Mouse (Mus musculus): ENCODE measurements around the gene Gmppb.
"Not testable (repeated sequence)": the region's sequence is repeated elsewhere in the genome, so short reads cannot be mapped to it uniquely, and the experiment has no call there.

Gmppb gene

DNA sequence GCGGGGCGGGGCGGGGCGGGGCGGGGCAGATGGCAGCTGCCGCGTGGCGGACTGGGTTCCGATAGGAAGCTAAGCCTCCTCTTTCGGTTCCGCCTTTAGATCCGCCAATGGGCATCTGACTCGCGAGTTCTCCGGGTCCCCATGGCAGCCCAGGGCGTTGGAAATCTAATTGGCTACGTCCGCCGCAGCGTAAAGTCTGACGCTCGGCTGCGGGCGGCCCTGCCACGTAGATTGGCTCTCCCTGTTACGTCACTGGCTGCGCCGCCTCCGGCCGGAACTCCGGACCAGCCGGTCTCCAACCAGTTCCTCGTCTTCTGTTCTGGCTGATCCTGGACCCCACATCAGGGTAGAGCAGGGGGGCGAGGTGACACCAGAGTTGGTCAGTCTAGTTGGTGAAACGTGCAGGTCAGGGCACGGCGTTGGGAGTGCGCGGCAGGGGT lies at the start of gene Gmppb:
Gene Gmppb (plus strand): TSS at position 227 of the 440 bp plus-strand sequence.
- DNase-seq (ENCODE audit: extremely low read depth, low read depth), result peak; percentile 96

DNA sequence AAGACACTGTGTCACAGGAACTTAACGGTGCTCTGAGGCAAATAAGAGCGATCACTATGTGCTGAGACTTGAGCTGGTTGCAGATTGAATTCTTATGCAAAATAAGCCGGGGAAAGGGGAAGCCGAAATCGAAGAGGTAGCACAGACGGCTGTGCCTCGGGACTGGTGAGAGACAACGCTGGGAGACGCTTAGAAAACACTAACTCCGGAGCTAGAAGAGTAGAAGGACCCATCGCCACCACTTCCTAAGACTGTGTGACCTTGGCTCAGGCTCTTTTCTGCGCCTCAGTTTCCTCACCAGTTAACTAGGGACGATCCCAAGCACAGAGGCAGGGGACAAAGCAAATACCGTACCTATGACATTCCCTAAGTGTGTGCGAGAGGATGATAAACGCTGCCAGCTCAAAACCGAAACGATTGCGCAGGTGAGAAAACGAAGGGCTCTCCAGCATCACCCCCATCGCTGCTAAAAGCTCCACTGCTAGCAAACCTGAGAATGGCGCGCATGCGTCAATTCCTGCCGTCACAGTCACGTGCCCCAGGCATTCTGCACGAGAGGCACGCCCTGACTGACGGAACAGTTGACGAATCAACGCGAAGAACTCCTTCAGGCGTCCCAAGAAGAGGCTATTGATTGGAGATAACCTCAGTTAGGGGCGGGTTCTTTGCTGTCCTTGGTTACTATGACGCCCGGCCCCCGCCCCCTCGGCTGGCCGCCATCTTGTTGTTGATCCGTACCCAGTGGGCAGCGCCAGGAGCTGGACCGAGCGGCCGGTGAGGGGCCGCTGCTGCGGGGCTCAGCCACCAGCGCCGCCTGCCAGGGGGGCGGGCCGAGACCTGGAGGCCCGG lies 46.9 kb upstream of the Gmppb start, which contains the start of gene Ip6k1:
Gene Ip6k1 (plus strand): TSS at position 580 of the 849 bp plus-strand sequence.
- peak; percentile 99 for DNase-seq (ENCODE audit: extremely low read depth, low read depth)

DNA sequence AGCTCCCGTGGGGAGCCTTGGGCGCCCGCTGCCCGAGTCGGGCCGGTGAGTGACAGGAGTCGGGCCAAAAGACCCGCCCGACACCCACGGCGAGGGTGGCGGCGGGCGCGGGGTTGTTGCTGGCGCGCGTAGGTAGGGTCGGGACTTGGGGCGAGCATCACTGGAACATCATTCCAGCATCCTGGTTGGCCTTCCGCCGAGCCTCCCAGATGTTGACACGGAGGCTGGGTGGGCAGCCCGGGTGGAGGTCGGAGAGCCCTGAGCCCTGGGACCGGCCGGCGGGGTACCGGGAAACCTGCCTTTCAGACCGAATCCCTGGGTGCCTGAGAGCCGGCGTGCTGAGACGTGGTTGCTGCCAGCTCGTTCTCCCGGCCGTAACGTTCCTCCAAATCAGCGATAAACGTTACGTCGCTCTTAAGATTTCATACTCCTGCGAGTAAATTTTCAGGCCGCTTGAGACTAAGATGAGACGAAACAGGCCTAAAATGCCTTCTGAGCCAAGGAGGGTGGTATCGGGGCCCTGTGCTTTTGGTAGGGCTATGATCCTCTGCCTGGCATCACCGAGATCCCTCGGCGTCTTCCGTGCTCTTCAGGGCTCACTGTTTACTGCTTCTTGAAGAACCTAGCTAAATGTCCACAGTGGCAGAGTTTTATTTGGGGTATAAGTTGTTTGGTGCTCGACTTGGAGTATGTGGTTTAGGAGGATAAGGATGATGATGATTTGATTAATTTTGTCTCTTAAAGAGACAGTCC lies 46.1 kb upstream of the Gmppb start:
- no peak for DNase-seq (ENCODE audit: extremely low read depth, low read depth)

DNA sequence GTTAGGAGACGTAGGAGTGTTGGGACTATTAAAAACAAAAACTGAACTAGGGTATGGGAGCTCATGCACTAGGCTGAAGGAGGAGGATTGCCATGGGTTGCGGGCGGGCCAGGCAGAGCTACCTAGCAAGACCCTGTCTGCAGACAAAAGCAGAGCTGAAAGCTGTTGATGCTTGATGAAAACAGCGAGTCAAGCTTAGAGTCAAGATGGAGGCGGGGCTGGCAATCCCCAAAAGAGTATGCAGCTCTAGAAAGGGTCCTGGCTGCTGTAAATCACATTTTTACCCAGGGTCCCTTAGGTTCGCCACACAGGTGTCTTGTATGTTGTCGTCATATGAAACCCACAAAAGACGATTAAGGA lies 45.5 kb upstream of the Gmppb start:
- no peak for DNase-seq (ENCODE audit: extremely low read depth, low read depth)

DNA sequence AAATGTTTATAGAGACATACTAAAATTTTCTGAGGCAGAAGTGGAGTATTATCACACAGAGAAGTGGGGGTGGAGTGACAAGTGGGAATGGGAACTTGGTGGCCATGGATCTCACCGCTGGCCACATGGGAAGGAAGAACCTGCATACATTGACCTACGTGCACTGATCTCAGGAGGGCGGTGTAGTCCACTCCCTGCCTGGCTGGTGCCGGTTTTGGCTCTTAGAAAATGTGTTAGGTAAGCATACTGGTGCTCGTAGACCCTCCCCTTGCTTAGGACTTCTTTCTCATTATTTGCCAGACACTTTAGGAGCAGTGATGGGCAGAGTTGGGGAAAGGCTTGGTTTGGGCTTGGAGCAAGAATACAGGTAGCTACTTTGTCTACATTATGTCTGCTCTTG lies 41.0 kb upstream of the Gmppb start:
- no peak for DNase-seq (ENCODE audit: extremely low read depth, low read depth)

DNA sequence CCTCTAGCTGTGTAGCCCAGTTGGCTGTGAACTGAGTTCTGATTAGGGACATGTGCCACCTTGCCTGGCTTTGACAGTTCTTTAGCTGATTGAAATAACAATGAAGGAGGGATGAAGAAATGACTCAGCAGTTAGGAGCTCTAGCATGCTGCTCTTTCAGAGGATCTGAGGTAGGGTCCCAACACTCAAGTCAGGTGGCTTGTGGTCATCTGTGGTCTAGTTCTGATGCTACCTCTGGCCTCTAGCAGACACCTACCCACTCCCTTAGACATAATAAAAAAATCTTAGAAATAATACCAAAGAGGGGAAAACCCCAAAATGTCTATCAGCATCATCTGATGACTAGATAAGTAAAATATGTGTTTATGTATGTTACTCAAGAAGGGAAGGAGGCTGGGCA lies 38.7 kb upstream of the Gmppb start:
- no peak for DNase-seq (ENCODE audit: extremely low read depth, low read depth)

DNA sequence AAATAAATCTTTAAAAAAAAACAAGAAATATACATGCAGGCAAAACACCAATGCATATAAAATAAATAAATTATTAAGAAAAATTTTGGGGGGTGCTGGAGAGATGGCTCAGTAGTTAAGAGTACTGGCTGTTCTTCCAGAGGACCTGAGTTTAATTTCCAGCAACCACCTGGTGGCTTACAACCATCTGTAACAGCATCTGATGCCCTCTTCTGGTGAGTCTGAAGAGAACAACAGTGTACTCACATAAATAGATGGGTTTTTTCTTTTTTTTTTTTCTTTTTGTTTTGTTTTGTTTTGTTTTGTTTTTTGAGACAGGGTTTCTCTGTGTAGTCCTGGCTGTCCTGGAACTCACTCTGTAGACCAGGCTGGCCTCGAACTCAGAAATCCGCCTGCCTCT lies 35.5 kb upstream of the Gmppb start:
- DNase-seq (ENCODE audit: extremely low read depth, low read depth), result not testable (repeated sequence)

DNA sequence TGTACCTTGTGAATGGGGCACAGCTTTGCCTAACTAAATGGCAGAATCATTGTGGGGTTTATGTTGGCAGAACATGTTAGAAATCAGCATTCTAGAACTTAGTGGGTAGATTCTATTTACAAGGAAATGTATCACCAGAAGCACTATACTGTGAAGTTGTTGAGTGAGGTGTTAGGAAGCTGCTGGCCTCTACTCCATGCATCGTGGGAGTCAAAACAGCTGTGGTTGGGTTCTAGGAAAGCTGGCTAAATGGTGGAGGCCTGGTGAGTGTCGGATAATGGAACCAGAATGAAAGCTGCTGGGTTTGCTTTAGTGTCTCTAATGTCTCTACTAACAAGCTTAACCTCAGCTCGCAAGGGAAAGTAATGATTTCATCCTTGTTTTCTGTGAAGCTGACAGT lies 31.9 kb upstream of the Gmppb start:
- no peak for DNase-seq (ENCODE audit: extremely low read depth, low read depth)

DNA sequence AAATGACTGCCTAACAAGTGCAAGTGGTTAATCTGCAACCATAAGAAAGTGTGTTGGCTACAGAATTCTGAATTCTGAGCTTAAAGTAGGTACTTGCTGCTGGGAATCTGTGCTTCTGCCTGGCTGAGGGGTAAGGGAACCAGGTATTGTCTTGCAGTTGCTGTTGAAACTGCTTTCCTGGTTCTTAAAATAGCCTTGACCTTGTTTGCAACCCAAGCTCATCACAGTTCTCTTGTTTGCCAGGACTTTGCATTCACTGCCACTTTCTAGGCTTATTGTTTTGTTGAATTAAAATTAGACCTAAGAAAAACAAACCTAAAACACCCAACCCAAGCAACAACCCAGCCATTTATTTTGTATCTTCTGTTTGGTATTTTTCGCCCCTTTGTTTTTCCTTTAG lies 28.3 kb upstream of the Gmppb start:
- no peak for DNase-seq (ENCODE audit: extremely low read depth, low read depth)

DNA sequence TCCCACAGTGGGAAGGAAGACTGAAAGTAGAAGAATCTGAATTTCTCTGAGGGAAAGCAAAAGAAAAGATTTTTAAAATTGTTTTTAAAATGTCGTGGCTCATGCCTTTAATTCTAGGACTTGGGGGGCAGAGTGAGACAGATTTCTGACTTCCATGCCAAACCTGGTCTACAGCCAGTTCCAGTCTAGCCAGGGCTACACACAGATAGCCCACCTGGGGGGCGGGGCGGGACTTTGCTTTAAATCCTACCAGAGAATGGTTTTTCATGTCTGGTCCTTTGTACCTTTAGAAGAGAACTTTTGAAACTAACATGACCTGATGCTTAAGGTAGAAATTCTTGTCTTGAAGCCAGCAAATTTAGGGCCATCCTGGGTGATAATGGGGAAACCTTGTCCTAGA lies 25.8 kb upstream of the Gmppb start:
- DNase-seq (ENCODE audit: extremely low read depth, low read depth), result no peak

DNA sequence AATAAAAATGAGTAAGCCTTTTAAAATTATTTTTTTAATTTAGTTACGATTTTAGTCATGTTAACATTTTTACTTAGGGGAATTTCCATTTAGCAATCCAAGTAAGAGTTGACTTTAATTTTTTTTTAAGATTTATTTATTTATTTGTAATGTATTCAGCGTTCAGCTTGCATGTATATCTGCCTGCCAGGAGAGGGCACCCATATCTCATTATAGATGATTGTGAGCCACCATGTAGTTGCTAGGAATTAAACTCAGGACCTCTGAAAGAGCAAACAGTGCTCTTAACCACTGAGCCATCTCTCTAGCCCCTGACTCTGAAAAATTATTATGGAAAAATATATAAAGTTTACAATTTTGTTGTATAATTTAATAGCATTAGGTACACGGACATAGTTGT lies 22.5 kb upstream of the Gmppb start:
- DNase-seq (ENCODE audit: extremely low read depth, low read depth), result no peak

DNA sequence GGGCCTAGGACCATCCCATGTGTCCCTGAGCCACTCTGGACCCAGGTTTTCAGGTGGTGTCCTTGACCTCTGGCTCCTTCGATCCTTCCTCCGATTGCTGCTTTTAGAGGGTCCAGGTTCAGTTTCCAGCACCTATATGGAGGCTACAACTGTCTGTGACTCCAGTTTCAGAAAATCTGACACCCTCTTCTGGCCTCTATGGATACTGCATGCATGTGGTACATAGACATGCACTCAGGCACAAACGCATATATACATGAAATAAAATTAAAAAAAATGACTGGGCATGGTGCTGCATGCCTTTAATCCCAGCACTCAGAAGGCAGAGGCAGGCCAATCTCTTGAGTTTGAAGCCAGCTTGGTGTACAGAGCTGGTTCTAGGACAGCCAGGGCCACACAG lies 21.2 kb upstream of the Gmppb start:
- DNase-seq (ENCODE audit: extremely low read depth, low read depth), result no peak

DNA sequence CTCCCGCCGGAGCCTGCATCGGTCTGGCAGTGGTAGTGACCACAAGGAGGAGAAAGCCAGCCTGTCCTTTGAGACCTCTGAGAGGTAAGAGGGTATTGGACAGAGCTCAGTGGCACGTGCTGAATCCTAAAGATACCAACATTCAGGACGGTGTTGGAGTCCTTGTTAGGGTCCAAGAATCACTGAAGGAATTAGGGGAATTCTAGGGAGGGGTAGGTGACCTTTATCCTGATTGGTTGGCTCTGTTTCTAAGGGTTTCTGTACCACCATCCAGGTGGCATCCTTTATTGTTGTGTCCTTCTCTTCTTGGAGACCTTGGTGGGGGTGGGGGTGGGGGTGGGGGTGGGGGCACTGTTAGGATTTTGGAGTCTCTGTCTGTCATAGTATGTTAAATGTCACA lies 16.9 kb upstream of the Gmppb start:
- no peak for DNase-seq (ENCODE audit: extremely low read depth, low read depth)

DNA sequence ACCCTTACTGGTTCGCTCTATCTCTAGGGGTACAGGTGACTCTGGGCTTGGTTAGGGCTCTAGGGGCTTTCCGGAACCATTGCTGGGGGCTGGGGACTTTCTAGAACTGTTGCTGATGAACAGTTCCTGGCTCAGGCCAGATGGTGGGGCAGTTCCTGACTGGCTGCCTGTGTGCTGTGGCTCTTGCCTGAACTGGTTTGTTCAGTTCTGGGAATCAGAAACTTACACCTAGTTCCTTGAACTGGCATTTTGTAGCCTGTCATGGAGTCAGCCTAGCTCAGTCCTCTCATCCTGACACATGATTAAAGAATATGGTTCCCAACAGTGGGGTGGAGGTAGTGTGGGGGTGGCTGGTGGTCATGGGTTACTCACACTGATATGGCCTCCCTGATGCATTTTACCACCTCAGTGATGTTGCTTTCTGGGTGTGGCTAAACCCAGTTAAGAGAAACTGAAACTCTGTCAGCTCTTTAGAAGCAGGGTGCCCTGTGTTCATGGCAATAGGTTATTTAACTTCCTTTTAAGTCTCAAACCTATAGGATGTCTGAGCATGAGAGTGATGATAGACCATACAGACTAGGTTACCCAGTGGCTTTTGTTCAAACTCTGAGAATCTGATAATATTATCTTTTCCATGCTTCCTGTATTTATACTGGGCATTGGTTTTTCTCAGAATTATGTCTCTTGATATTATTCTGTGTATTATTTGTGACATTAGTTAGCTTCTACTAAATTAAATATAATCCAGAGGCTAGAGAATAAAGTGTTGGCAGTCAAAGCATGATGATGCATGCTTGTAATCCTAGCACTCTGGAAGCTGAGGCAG lies 13.5 kb upstream of the Gmppb start:
- peak; percentile 31 for DNase-seq (ENCODE audit: extremely low read depth, low read depth)

DNA sequence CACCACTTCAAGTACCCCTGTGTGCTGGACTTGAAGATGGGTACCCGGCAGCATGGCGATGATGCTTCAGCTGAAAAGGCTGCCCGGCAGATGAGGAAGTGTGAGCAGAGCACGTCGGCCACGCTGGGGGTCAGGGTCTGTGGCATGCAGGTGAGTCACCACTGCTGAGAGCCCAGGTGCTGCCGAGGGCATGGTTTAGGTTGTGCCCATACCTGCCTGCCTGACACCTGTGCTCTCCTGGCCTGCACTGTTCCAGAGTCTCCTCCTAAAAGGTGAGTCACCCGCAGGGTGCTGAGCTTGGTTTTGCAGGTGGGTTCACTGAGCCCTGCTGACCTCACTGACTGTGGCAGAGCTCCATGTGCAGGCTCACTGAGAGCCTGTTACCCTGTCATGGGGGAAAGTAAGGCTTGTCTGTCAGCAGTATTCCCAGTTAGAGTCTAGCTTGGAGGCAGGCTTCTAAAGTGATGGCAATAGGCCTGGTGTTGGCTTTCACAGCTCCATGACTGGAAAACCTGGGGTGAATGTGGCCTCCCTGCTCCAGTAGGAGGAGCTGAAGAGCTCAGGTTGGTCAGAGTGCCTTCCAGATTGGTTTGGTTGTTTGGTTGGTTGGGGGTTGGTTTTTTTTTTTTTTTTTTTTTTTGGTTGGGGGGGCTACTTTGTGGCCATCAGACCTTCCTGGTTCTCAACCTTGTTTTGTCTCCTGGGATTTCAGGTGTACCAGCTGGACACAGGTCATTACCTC lies 4.1 kb upstream of the Gmppb start:
- no peak for DNase-seq (ENCODE audit: extremely low read depth, low read depth)

DNA sequence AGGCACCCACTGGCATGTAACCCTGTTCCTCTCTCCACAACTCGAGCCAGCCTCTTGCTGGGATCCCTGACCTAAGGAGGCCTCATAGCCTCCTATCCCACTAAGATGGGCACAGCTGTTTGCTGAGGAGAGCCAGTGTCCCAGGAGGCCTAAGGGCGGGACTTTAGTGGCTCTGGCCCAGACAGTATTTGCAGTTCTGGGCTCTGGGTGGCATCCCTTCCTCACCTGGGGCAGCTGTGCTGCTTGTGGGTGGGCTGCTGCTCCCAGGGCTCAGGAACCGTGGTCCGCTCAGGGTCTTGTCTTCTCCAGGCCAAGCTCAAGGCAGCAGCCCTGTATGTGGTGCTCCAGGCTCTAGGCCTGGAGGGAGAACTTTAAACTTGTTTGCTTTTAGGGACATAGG lies 2.5 kb upstream of the Gmppb start:
- DNase-seq (ENCODE audit: extremely low read depth, low read depth), result no peak

DNA sequence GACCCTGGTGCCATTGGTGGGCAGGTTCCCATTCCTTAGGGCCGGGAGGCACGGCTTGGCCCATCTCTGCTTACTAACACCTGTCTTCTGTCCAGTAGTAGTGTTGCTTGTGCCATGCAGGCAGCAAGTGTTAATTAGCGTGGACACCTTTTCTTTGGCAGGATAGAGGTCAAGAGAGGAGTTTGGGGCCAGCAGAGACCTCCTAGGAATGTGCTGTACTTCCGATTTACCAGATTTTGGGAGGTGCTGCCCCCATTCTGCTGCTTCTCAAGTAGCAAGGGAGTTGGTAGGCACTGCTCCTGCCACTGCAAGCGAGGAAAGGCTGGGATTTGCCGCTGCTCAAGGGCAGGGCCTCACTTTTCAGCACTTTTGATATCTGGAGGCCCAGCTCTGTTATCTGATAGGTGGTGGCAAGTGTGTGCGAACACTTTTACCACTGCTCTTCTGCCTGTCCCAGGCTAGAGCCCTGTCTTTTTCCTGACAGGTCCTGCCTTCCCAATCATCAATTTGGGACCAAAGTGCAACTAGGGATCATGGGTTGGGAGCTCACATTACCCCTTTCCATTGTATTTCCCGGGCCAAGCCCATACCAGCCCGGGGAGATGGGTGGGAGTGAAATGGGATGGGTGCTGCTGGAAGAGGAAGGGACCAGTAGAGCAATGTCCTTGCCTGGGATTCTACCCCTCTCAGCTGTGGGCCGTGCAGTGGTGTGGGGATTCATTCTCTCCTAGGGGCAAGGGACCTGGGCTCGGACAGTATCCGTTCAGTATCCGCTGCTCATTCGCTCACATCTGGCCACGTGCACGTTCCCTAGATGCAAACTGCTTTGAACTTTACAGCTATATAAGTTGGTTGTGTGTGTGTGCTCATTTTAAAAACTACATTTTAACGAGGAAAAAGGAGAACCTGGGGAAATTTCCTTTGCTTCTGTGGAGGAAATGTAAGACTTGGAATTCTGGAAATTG lies 1.2 kb upstream of the Gmppb start:
- DNase-seq (ENCODE audit: extremely low read depth, low read depth), result peak; percentile 30

DNA sequence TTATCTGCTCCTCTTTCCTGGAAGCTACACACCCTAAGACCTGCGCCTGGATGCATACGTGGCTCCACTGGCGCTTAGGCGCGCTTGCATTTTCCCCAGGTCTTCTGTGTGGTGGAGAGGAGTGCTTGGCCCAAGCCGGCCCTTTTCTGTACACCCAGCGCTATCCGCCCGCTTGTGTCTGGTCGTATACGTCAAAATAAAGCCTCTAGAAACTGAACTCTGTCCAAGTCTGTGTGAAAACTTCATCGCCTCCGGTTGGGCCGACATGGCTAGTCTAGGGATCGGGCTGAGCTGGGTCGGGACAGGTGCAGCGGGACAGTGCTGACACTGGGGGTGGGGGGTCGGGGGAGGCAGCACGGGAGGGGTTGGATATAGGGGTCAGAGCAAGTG lies 481 bp upstream of the Gmppb start:
- DNase-seq (ENCODE audit: extremely low read depth, low read depth), result peak; percentile 23

DNA sequence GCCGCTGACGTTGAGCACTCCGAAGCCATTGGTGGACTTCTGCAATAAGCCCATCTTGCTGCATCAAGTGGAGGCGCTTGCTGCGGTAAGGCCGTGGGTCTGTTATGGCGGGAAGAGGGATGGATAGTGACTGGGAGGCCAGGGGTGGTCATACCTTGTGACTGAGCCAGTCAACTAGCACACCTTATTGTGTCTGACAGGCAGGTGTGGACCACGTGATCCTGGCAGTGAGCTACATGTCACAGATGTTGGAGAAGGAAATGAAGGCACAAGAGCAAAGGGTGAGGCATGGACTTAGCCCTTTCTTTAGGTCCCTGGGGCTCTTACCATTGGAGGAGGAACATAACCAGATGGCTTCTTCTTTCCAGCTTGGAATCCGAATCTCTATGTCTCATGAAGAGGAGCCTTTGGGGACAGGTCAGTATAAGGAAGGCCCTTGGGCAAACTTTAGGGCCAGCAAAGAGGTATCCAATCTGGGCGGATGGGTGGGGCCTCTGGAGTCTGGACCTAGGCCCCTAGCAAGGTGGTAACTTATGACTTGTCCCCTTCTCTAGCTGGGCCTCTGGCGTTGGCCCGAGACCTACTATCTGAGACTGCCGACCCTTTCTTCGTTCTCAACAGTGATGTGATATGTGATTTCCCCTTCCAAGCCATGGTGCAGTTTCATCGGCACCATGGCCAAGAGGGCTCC lies 664 bp downstream of the Gmppb start:
- DNase-seq (ENCODE audit: extremely low read depth, low read depth), result peak; percentile 19
